Mouse (Mus musculus): ENCODE measurements around the gene Mki67.

Gene Mki67

GRCm38 (mm10) chr7:135715642-135716444 is at the start of gene Mki67:
Gene Mki67, minus strand, starts transcription at chr7:135716361.
- CTCF ChIA-PET, result interaction anchor here (0.6 kb wide), 1 partner anchor 1705 kb away, joined by 4 read pairs; no protein-coding TSS in a partner anchor

- CTCF ChIA-PET, result no interaction called here
Observed at GRCm38 (mm10) chr7:135763311-135763710, 47.1 kb upstream of the Mki67 start.

- CTCF ChIA-PET, result no interaction called here
Observed at GRCm38 (mm10) chr7:135758754-135759510, 42.8 kb upstream of the Mki67 start.

- CTCF ChIA-PET, result no interaction called here
Observed at GRCm38 (mm10) chr7:135758171-135758570, 42.0 kb upstream of the Mki67 start.

- CTCF ChIA-PET, result no interaction called here
Observed at GRCm38 (mm10) chr7:135756984-135757586, 40.9 kb upstream of the Mki67 start.

- CTCF ChIA-PET, result interaction anchor here (0.6 kb wide), 1 partner anchor 15 kb away, joined by 7 read pairs; no protein-coding TSS in a partner anchor
Observed at GRCm38 (mm10) chr7:135748986-135749385, 32.8 kb upstream of the Mki67 start.

GRCm38 (mm10) chr7:135747072-135747471 is 30.9 kb upstream of the Mki67 start:
- CTCF ChIA-PET, result no interaction called here

- CTCF ChIA-PET, result interaction anchor here (0.8 kb wide), 1 partner anchor 86 kb away, joined by 27 read pairs; no protein-coding TSS in a partner anchor
Observed at GRCm38 (mm10) chr7:135746528-135746927, 30.4 kb upstream of the Mki67 start.

- CTCF ChIA-PET, result no interaction called here
Observed at GRCm38 (mm10) chr7:135745091-135745490, 28.9 kb upstream of the Mki67 start.

- CTCF ChIA-PET, result no interaction called here
Observed at GRCm38 (mm10) chr7:135740453-135740852, 24.3 kb upstream of the Mki67 start.

GRCm38 (mm10) chr7:135736581-135736886 is 20.4 kb upstream of the Mki67 start:
- CTCF ChIA-PET, result interaction anchor here (0.7 kb wide), 1 partner anchor 26 kb away, joined by 3 read pairs; no protein-coding TSS in a partner anchor

GRCm38 (mm10) chr7:135735691-135736580 is 19.8 kb upstream of the Mki67 start:
- CTCF ChIA-PET, result interaction anchor here (0.6 to 0.8 kb wide), 3 partner anchors 64 to 1675 kb away, joined by 3 to 14 read pairs (median 7); no protein-coding TSS in a partner anchor

GRCm38 (mm10) chr7:135734911-135735646 is 18.9 kb upstream of the Mki67 start:
- CTCF ChIA-PET, result interaction anchor here (0.6 to 0.8 kb wide), 3 partner anchors 63 to 1676 kb away, joined by 3 to 14 read pairs (median 7); no protein-coding TSS in a partner anchor

- CTCF ChIA-PET, result interaction anchor here (0.6 kb wide), 1 partner anchor 18 kb away, joined by 3 read pairs; no protein-coding TSS in a partner anchor
Observed at GRCm38 (mm10) chr7:135734379-135734778, 18.2 kb upstream of the Mki67 start.

- CTCF ChIA-PET, result no interaction called here
Observed at GRCm38 (mm10) chr7:135728038-135728437, 11.9 kb upstream of the Mki67 start.

- CTCF ChIA-PET, result no interaction called here
Observed at GRCm38 (mm10) chr7:135726707-135727106, 10.5 kb upstream of the Mki67 start.

- CTCF ChIA-PET, result no interaction called here
Observed at GRCm38 (mm10) chr7:135723672-135724341, 7.6 kb upstream of the Mki67 start.

- CTCF ChIA-PET, result no interaction called here
Observed at GRCm38 (mm10) chr7:135722011-135722838, 6.1 kb upstream of the Mki67 start.

GRCm38 (mm10) chr7:135721436-135721992 is 5.4 kb upstream of the Mki67 start:
- CTCF ChIA-PET, result no interaction called here

Measured in spleen, embryonic (tissue).